Mouse (Mus musculus) MEL (cell line): Measurements from ENCODE around the gene Slc4a3. TPM values are rescaled to one million over a fixed set of nuclear protein-coding genes. Genes with fewer than 3 reads are reported as not detected.

ENCODE experiments used
- DNase-seq: peaks from one replicate; pipeline ENCODE4 v3.0.0; 2011; ENCODE audit warnings: low read depth, low spot score
- H3K27ac ChIP-seq: 2 replicates; pipeline ENCODE4 v1.5.1; 2012; ENCODE audit warnings: low read depth, mild to moderate bottlenecking, control low read depth, low read length, moderate library complexity; ENCODE audit not compliant: control insufficient read depth
- H3K27me3 ChIP-seq, 2 experiments: fragments of 150-350 bp in 1 of 2; sonication (generic) in 1 of 2; 2 replicates each; pipeline ENCODE4 v1.6.1; 2012; ENCODE audit warnings: low read length in 2 of 2, mild to moderate bottlenecking in 2 of 2, improper control_type of control experiment in 1 of 2, moderate library complexity in 1 of 2; ENCODE audit not compliant: insufficient read depth in 2 of 2, control insufficient read depth in 1 of 2
- H3K36me3 ChIP-seq, 2 experiments: 2 replicates each; pipeline ENCODE4 v1.6.1; 2012 to 2014; ENCODE audit warnings: low read length in 2 of 2, improper control_type of control experiment in 1 of 2, inconsistent platforms in 1 of 2, mild to moderate bottlenecking in 1 of 2; ENCODE audit not compliant: insufficient read depth in 2 of 2, control insufficient read depth in 1 of 2
- H3K4me1 ChIP-seq, 2 experiments: fragments of 150-350 bp in 1 of 2; sonication (generic) in 1 of 2; 2 replicates each; pipeline ENCODE4 v1.6.1; 2012; ENCODE audit warnings: low read length in 2 of 2, improper control_type of control experiment in 1 of 2, mild to moderate bottlenecking in 1 of 2; ENCODE audit not compliant: insufficient read depth in 2 of 2, control insufficient read depth in 1 of 2
- H3K4me3 ChIP-seq, 2 experiments: fragments of 150-350 bp in 1 of 2; sonication (generic) in 1 of 2; 2 replicates each; pipeline ENCODE4 v1.5.1; 2012; ENCODE audit warnings: low read depth in 2 of 2, low read length in 2 of 2, mild to moderate bottlenecking in 2 of 2, moderate library complexity in 2 of 2, control low read depth in 1 of 2, improper control_type of control experiment in 1 of 2; ENCODE audit not compliant: control insufficient read depth in 1 of 2, insufficient read depth in 1 of 2
- H3K79me2 ChIP-seq: 2 replicates; pipeline ENCODE4 v1.6.1; 2012; ENCODE audit warnings: mild to moderate bottlenecking, low read length, moderate library complexity; ENCODE audit not compliant: control insufficient read depth, poor library complexity, insufficient read depth
- H3K9ac ChIP-seq: 2 replicates; pipeline ENCODE4 v1.6.1; 2012; ENCODE audit warnings: low read depth, mild to moderate bottlenecking, control low read depth, low read length, moderate library complexity; ENCODE audit not compliant: control insufficient read depth, poor library complexity, severe bottlenecking
- H3K9me3 ChIP-seq: fragments of 150-350 bp; sonication (generic); replicated peaks from 2 replicates; pipeline ENCODE4 v1.6.1; 2012; ENCODE audit warnings: mild to moderate bottlenecking, low read length, improper control_type of control experiment, moderate library complexity; ENCODE audit not compliant: insufficient read depth
- BHLHE40 ChIP-seq: IDR thresholded peaks from 2 replicates; pipeline ENCODE4 v1.6.1; 2012; ENCODE audit warnings: low read depth, mild to moderate bottlenecking, inconsistent platforms, low read length, improper control_type of control experiment, borderline replicate concordance
- CHD2 ChIP-seq: IDR thresholded peaks from 2 replicates; pipeline ENCODE4 v1.6.1; 2011; ENCODE audit warnings: low read length, improper control_type of control experiment
- ETS1 ChIP-seq: IDR thresholded peaks from 2 replicates; pipeline ENCODE4 v1.6.1; 2012; ENCODE audit warnings: low read depth, mild to moderate bottlenecking, inconsistent platforms, low read length, improper control_type of control experiment, moderate library complexity
- GABPA ChIP-seq: IDR thresholded peaks from 2 replicates; pipeline ENCODE4 v1.6.1; 2012; ENCODE audit warnings: low read depth, mild to moderate bottlenecking, inconsistent platforms, low read length, improper control_type of control experiment, moderate library complexity
- HCFC1 ChIP-seq: IDR thresholded peaks from 2 replicates; pipeline ENCODE4 v1.6.1; 2012; ENCODE audit warnings: low read depth, mild to moderate bottlenecking, inconsistent platforms, low read length, improper control_type of control experiment, moderate library complexity
- MAX ChIP-seq: IDR thresholded peaks from 2 replicates; pipeline ENCODE4 v1.6.1; 2011; ENCODE audit warnings: low read length, improper control_type of control experiment
- MEF2A ChIP-seq: IDR thresholded peaks from 2 replicates; pipeline ENCODE4 v1.6.1; 2014; ENCODE audit warnings: low read depth, mild to moderate bottlenecking, inconsistent platforms, low read length, improper control_type of control experiment; ENCODE audit not compliant: poor library complexity, insufficient replicate concordance, severe bottlenecking; ENCODE audit errors: extremely low read depth
- MXI1 ChIP-seq: IDR thresholded peaks from 2 replicates; pipeline ENCODE4 v1.6.1; 2011; ENCODE audit warnings: mild to moderate bottlenecking, low read depth, low read length, improper control_type of control experiment
- RAD21 ChIP-seq: IDR thresholded peaks from 2 replicates; pipeline ENCODE4 v1.6.1; 2011; ENCODE audit warnings: mild to moderate bottlenecking, low read depth, low read length, improper control_type of control experiment
- RCOR1 ChIP-seq: IDR thresholded peaks from 2 replicates; pipeline ENCODE4 v1.6.1; 2012; ENCODE audit warnings: low read depth, mild to moderate bottlenecking, inconsistent platforms, low read length, improper control_type of control experiment
- SIN3A ChIP-seq: IDR thresholded peaks from 2 replicates; pipeline ENCODE4 v1.6.1; 2012; ENCODE audit warnings: low read length, improper control_type of control experiment, inconsistent platforms
- TAL1 ChIP-seq: IDR thresholded peaks from 2 replicates; pipeline ENCODE4 v1.6.1; 2012; ENCODE audit warnings: mild to moderate bottlenecking, inconsistent platforms, low read length, moderate library complexity, mixed read lengths
- TCF12 ChIP-seq: IDR thresholded peaks from 2 replicates; pipeline ENCODE4 v1.6.1; 2014; ENCODE audit warnings: low read depth, mild to moderate bottlenecking, inconsistent platforms, low read length, improper control_type of control experiment, moderate library complexity
- USF1 ChIP-seq: IDR thresholded peaks from 2 replicates; pipeline ENCODE4 v1.6.1; 2014; ENCODE audit warnings: low read depth, mild to moderate bottlenecking, inconsistent platforms, low read length, improper control_type of control experiment, moderate library complexity
- ZC3H11A ChIP-seq: IDR thresholded peaks from 2 replicates; pipeline ENCODE4 v1.6.1; 2012; ENCODE audit warnings: low read depth, mild to moderate bottlenecking, inconsistent platforms, low read length, improper control_type of control experiment
- ZKSCAN1 ChIP-seq: IDR thresholded peaks from 2 replicates; pipeline ENCODE4 v1.6.1; 2012; ENCODE audit warnings: low read depth, mild to moderate bottlenecking, inconsistent platforms, low read length, improper control_type of control experiment, moderate library complexity
- ZMIZ1 ChIP-seq: IDR thresholded peaks from 2 replicates; pipeline ENCODE4 v1.6.1; 2012; ENCODE audit warnings: low read depth, mild to moderate bottlenecking, inconsistent platforms, low read length, improper control_type of control experiment, moderate library complexity
- polyA plus RNA-seq, 2 experiments: library from polyadenylated mRNA; stranded (reverse) in 1 of 2; unstranded in 1 of 2; fragments of >175 nt in 1 of 2; fragments of >200 nt in 1 of 2; gene quantifications; 2 replicates each; pipeline versions ENCODE4 v1.2.1 to v1.2.4; 2012; ENCODE audit warnings: low replicate concordance in 2 of 2, low read depth in 1 of 2; ENCODE audit not compliant: insufficient read length in 2 of 2, insufficient read depth in 1 of 2, missing spikeins in 1 of 2
- total RNA-seq: library from RNA; depleted of rRNA; stranded (reverse); fragments of 300-350 nt; gene quantifications from 2 replicates; pipeline ENCODE4 v1.2.3, GENCODE M21; 2012

Slc4a3 gene
- total and polyA plus RNA-seq, 3 experiments = not detected

DNA sequence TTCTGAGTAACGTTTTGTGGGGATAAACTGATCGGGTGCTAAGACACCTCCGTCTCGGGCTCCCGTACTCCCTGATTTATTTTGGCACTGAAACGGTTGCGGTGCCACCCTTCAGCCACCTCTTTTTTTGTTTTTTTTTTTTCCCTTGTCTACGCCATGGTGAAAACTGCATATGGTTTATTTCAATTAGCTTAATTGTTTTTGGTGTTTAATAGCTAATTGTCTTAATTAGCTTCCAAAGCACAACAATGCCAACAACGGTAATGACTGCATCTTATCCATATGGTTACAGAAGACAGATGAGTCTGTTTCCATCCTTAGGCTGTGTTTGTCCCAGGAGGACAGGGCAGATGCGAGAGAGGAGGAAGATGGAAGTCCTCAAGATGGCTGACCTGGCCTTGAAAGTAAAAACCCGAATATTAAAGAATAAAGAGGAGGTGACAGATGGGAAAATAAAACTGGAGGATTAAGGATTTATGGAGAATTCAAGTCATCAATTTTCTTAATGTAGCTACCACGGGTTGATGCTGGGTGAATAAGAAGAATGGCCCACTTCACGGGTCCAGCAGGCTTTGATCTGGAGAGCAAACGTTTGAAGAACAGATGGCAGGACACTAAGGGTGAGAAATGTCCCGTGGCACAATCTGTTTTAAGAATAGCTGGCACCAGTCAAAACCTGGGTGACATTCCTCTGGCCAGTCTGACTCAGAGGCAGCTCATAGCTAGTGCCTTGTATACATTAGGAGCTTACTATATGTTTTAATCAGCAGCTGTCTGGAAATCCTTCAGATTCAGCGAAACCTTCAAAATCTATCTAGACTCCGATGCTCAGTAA is 28.6 kb downstream of the Slc4a3 start:
- Histone ChIP-seq H3K4me1 (no peaks in the 10 kb centered on the region), H3K9ac (no peak overlapping the region), H3K27ac (no peak overlapping the region), H3K4me3 (no peak overlapping the region), H3K79me2 (no peaks in the 10 kb centered on the region), H3K9me3 (no peaks in the 10 kb centered on the region), H3K36me3 (no peaks in the 10 kb centered on the region), H3K27me3 (peaks cover 1 to 6% of the 10 kb centered on the region in 2 experiments; a peak in 3 of 4 replicates)
- TF ChIP-seq SIN3A = no peak
- TF ChIP-seq TAL1 = no peak
- no peak for TF ChIP-seq BHLHE40
- TF ChIP-seq HCFC1 = no peak
- TF ChIP-seq ETS1 = no peak
- TF ChIP-seq MAX = no peak
- no peak for TF ChIP-seq CHD2
- TF ChIP-seq MXI1 = no peak
- no peak for TF ChIP-seq RAD21
- TF ChIP-seq ZKSCAN1 = no peak
- no peak for TF ChIP-seq MEF2A
- TF ChIP-seq ZMIZ1 = no peak
- TF ChIP-seq USF1 = no peak
- no peak for TF ChIP-seq ZC3H11A
- no peak for TF ChIP-seq RCOR1
- no peak for DNase-seq

GRCm38 (mm10) chr1:75581936-75582624 is 36.0 kb downstream of the Slc4a3 start:
- Histone ChIP-seq H3K27ac (no peak overlapping the region), H3K4me3 (no peak overlapping the region), H3K9me3 (no peaks in the 10 kb centered on the region), H3K36me3 (no peaks in the 10 kb centered on the region), H3K79me2 (no peaks in the 10 kb centered on the region), H3K9ac (no peak overlapping the region), H3K27me3 (peaks cover 0 to 4% of the 10 kb centered on the region in 2 experiments; a peak in 3 of 4 replicates), H3K4me1 (no peaks in the 10 kb centered on the region)
- TF ChIP-seq CHD2 (no peak), ZKSCAN1 (no peak), GABPA (no peak), TCF12 (no peak)
- DNase-seq = no peak
